Mouse (Mus musculus): ENCODE data around the gene Scrn3.

GRCm38 (mm10) chr2:73266011-73266410 lies 46.4 kb upstream of the Scrn3 start:
- TF ChIP-seq CTCF (IDR thresholded peaks at IDR 0.05; ENCODE audit: borderline replicate concordance, extremely low read depth, insufficient read depth, insufficient read length), result peak; percentile 24; the same call in 1 of the 2 replicates
- no peak for TF ChIP-seq POLR2A (IDR thresholded peaks at IDR 0.05; ENCODE audit: borderline replicate concordance, extremely low read depth, insufficient read depth, insufficient read length, poor library complexity, severe bottlenecking)
